Mouse (Mus musculus) MEL (cell line): ENCODE measurements at regions not wholly inside any gene's neighbourhood (a gene's known extent, or its start where the extent isn't known, plus 50 kb on each side); places are given as distances from the start of the nearest gene placed in this dataset.

Experiments
- CHD2 ChIP-seq: IDR thresholded peaks from 2 replicates; pipeline ENCODE4 v1.6.1; 2011; ENCODE audit warnings: low read length, improper control_type of control experiment
- CTCF ChIP-seq, 3 experiments: IDR thresholded peaks in 2 of 3; conservative IDR thresholded peaks in 1 of 3; 2 replicates each; pipeline ENCODE4 v1.5.1; 2011 to 2012; ENCODE audit warnings: low read length in 3 of 3, low read depth in 2 of 3, mild to moderate bottlenecking in 2 of 3, improper control_type of control experiment in 1 of 3, inconsistent platforms in 1 of 3, mixed read lengths in 1 of 3, moderate library complexity in 1 of 3; ENCODE audit not compliant: control insufficient read depth in 1 of 3, insufficient read depth in 1 of 3, poor library complexity in 1 of 3, severe bottlenecking in 1 of 3
- E2F4 ChIP-seq: IDR thresholded peaks from 2 replicates; pipeline ENCODE4 v1.6.1; 2011; ENCODE audit warnings: low read depth, low read length, improper control_type of control experiment, borderline replicate concordance
- EP300 ChIP-seq, 2 experiments: IDR thresholded peaks; 2 replicates each; pipeline ENCODE4 v1.6.1; 2011; ENCODE audit warnings: improper control_type of control experiment in 2 of 2, low read length in 2 of 2, low read depth in 1 of 2, mild to moderate bottlenecking in 1 of 2
- GATA1 ChIP-seq: IDR thresholded peaks from 2 replicates; pipeline ENCODE4 v1.6.1; 2011; ENCODE audit warnings: low read depth, low read length, improper control_type of control experiment
- MAX ChIP-seq: IDR thresholded peaks from 2 replicates; pipeline ENCODE4 v1.6.1; 2011; ENCODE audit warnings: low read length, improper control_type of control experiment
- POLR2A ChIP-seq, 2 experiments: IDR thresholded peaks; 2 replicates each; pipeline ENCODE4 v1.6.1; 2011 to 2012; ENCODE audit warnings: low read length in 2 of 2, mild to moderate bottlenecking in 2 of 2, control low read depth in 1 of 2, improper control_type of control experiment in 1 of 2, low read depth in 1 of 2, moderate library complexity in 1 of 2; ENCODE audit not compliant: control insufficient read depth in 1 of 2, insufficient read depth in 1 of 2, poor library complexity in 1 of 2
- SIN3A ChIP-seq: IDR thresholded peaks from 2 replicates; pipeline ENCODE4 v1.6.1; 2012; ENCODE audit warnings: low read length, improper control_type of control experiment, inconsistent platforms
- TAL1 ChIP-seq: IDR thresholded peaks from 2 replicates; pipeline ENCODE4 v1.6.1; 2012; ENCODE audit warnings: mild to moderate bottlenecking, inconsistent platforms, low read length, moderate library complexity, mixed read lengths
- USF2 ChIP-seq, 2 experiments: IDR thresholded peaks; 2 replicates each; pipeline ENCODE4 v1.6.1; 2011 to 2012; ENCODE audit warnings: improper control_type of control experiment in 2 of 2, low read length in 2 of 2, borderline replicate concordance in 1 of 2, inconsistent platforms in 1 of 2, low read depth in 1 of 2, mild to moderate bottlenecking in 1 of 2; ENCODE audit not compliant: insufficient read depth in 1 of 2

DNA sequence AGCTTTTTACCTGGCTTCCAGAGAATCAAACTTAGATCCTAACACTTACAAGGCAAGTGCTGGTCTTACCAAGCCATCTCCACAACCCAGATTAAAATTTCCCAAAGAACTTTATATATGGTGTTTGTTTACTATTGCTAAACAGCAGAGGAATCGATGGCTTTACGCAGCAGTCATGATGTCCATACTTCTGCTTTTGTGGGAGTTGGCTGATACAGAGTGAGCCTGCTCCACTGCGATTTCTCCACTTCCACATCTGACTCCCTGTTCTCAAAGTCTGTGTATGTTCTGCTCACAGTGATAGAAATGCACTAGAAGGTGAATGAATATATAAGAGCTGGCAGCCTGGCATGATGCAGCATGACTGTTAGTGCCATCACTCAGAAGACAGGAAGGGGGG, 231.1 kb downstream of the Nr2f2 start:
- TF ChIP-seq USF2 (IDR thresholded peaks at IDR 0.05; ENCODE audit: borderline replicate concordance in 1 of 2, insufficient read depth in 1 of 2, low read depth in 1 of 2, low read length in 2 of 2) (no peak), POLR2A (IDR thresholded peaks at IDR 0.05; ENCODE audit: control insufficient read depth in 1 of 2, insufficient read depth in 1 of 2, low read depth in 1 of 2, low read length in 2 of 2, poor library complexity in 1 of 2) (no peak), MAX (no peak), EP300 (IDR thresholded peaks at IDR 0.05; ENCODE audit: low read depth in 1 of 2, low read length in 2 of 2) (no peak), CTCF (IDR thresholded peaks at IDR 0.05 in 2 of 3, conservative IDR thresholded peaks at IDR 0.05 in 1 of 3; ENCODE audit: control insufficient read depth in 1 of 3, insufficient read depth in 1 of 3, low read depth in 2 of 3, low read length in 3 of 3, poor library complexity in 1 of 3, severe bottlenecking in 1 of 3) (no peak), GATA1 (no peak), E2F4 (no peak), SIN3A (no peak), CHD2 (no peak), TAL1 (no peak)
